Mouse (Mus musculus) thymus, postnatal 4 days (tissue): ENCODE results near the gene Btbd35f13.
"Not testable (repeated sequence)": the region's sequence is repeated elsewhere in the genome, so short reads cannot be mapped to it uniquely, and the experiment has no call there.

Experiments
- DNase-seq: peaks from one replicate; pipeline ENCODE4 v3.0.0; 2021

Btbd35f13 gene

GRCm38 (mm10) chrX:33656872-33657271 is at the start of gene Btbd35f13:
TSS of gene Btbd35f13 (plus strand) at chrX:33657172.
- DNase-seq: not testable (repeated sequence)

GRCm38 (mm10) chrX:33702249-33702648 is 45.3 kb downstream of the Btbd35f13 start, which contains the start of gene Btbd35f14:
TSS of gene Btbd35f14 (minus strand) at chrX:33702349.
- DNase-seq: not testable (repeated sequence)
